Mouse (Mus musculus): Measurements from ENCODE around the gene Gcn1l1. TPM values are rescaled to one million over a fixed set of nuclear protein-coding genes. Genes with fewer than 3 reads are reported as not detected.
A peak's percentile ranks its signal among the peaks of the same experiment; 100 is the strongest.

Gene Gcn1l1
- polyA plus RNA-seq, 1 experiment from 2014 or later: 46.1 TPM

GRCm38 (mm10) chr5:115629672-115630071 lies 64.6 kb downstream of the Gcn1l1 start:
- Histone ChIP-seq H3K27ac (replicated peaks) (no peak overlapping the region), H3K9ac (replicated peaks) (no peak overlapping the region), H3K4me2 (replicated peaks) (no peak overlapping the region), H3K36me3 (no peaks in the 10 kb centered on the region), H3K9me3 (no peaks in the 10 kb centered on the region), H3K4me1 (peaks cover 31% of the 10 kb centered on the region), H3K27me3 (no peaks in the 10 kb centered on the region), H3K4me3 (no peak overlapping the region)
- no peak for ATAC-seq (replicated peaks)
- 97% methylated on average over 4 of the region's 4 CpGs for WGBS

GRCm38 (mm10) chr5:115630291-115630690 lies 65.2 kb downstream of the Gcn1l1 start:
- Histone ChIP-seq H3K27ac (replicated peaks) (no peak overlapping the region), H3K27me3 (no peaks in the 10 kb centered on the region), H3K9ac (replicated peaks) (no peak overlapping the region), H3K4me2 (replicated peaks) (no peak overlapping the region), H3K4me1 (peaks cover 37% of the 10 kb centered on the region), H3K36me3 (no peaks in the 10 kb centered on the region), H3K9me3 (no peaks in the 10 kb centered on the region), H3K4me3 (no peak overlapping the region)
- no peak for ATAC-seq (replicated peaks)
- 50% methylated on average over 5 of the region's 5 CpGs for WGBS

GRCm38 (mm10) chr5:115631505-115632357 lies 66.7 kb downstream of the Gcn1l1 start, which contains the start of gene Rab35:
TSS of gene Rab35 (plus strand) at chr5:115631908.
- ATAC-seq (replicated peaks): peak; percentile 93
- H3K9me3 ChIP-seq: no peaks in the 10 kb centered on the region
- under 1% methylated on average over 64 of the region's 125 CpGs for WGBS

GRCm38 (mm10) chr5:115632358-115632714 lies 67.3 kb downstream of the Gcn1l1 start:
- no peaks in the 10 kb centered on the region for H3K27me3 ChIP-seq
- H3K4me3 ChIP-seq: peak overlapping the region; percentile 88
- 2% methylated on average over 28 of the region's 30 CpGs for WGBS
- H3K9me3 ChIP-seq: no peaks in the 10 kb centered on the region
- H3K27ac ChIP-seq (replicated peaks): peak overlapping the region; percentile 90; the same call in 1 of the 2 replicates
- H3K36me3 ChIP-seq: no peaks in the 10 kb centered on the region
- peak overlapping the region; percentile 75 for H3K4me2 ChIP-seq (replicated peaks)
- H3K4me1 ChIP-seq: peaks cover 44% of the 10 kb centered on the region
- H3K9ac ChIP-seq (replicated peaks): peak overlapping the region; percentile 68
- ATAC-seq (replicated peaks): no peak

More at GRCm38 (mm10) chr5:115631505-115632357, 66.7 kb downstream of the Gcn1l1 start, which contains the start of gene Rab35:
- peak within 1 kb of the TSS; percentile 86 for H3K9ac ChIP-seq (replicated peaks)
- H3K27me3 ChIP-seq: no peaks in the 10 kb centered on the region
- H3K27ac ChIP-seq (replicated peaks): peak within 1 kb of the TSS; percentile 90
- peak within 1 kb of the TSS; percentile 81 for H3K4me2 ChIP-seq (replicated peaks)
- no peaks in the 10 kb centered on the region for H3K36me3 ChIP-seq
- peak within 1 kb of the TSS; percentile 88 for H3K4me3 ChIP-seq
- peaks cover 44% of the 10 kb centered on the region for H3K4me1 ChIP-seq

- peak overlapping the region; percentile 88 for H3K4me3 ChIP-seq
- H3K9ac ChIP-seq (replicated peaks): peak overlapping the region; percentile 68
- H3K9me3 ChIP-seq: no peaks in the 10 kb centered on the region
- H3K27me3 ChIP-seq: no peaks in the 10 kb centered on the region
- WGBS: 61% methylated on average over 4 of the region's 4 CpGs
- peak overlapping the region; percentile 75 for H3K4me2 ChIP-seq (replicated peaks)
- ATAC-seq (replicated peaks): no peak
- H3K36me3 ChIP-seq: no peaks in the 10 kb centered on the region
- peaks cover 44% of the 10 kb centered on the region for H3K4me1 ChIP-seq
- H3K27ac ChIP-seq (replicated peaks): no peak overlapping the region
Measured at GRCm38 (mm10) chr5:115633060-115633459, 68.0 kb downstream of the Gcn1l1 start.

- Histone ChIP-seq H3K4me2 (replicated peaks) (no peak overlapping the region), H3K9me3 (no peaks in the 10 kb centered on the region), H3K4me1 (peaks cover 44% of the 10 kb centered on the region), H3K27ac (replicated peaks) (no peak overlapping the region), H3K36me3 (peaks cover 7% of the 10 kb centered on the region), H3K9ac (replicated peaks) (no peak overlapping the region), H3K27me3 (no peaks in the 10 kb centered on the region), H3K4me3 (no peak overlapping the region)
- 91% methylated on average over 8 of the region's 8 CpGs for WGBS
- no peak for ATAC-seq (replicated peaks)
Measured at GRCm38 (mm10) chr5:115634046-115634445, 69.0 kb downstream of the Gcn1l1 start.

GRCm38 (mm10) chr5:115635536-115635935 lies 70.5 kb downstream of the Gcn1l1 start:
- Histone ChIP-seq H3K4me1 (peaks cover 44% of the 10 kb centered on the region), H3K9ac (replicated peaks) (no peak overlapping the region), H3K4me3 (no peak overlapping the region), H3K4me2 (replicated peaks) (no peak overlapping the region), H3K36me3 (peaks cover 19% of the 10 kb centered on the region), H3K27ac (replicated peaks) (no peak overlapping the region), H3K9me3 (no peaks in the 10 kb centered on the region), H3K27me3 (no peaks in the 10 kb centered on the region)
- no peak for ATAC-seq (replicated peaks)
- WGBS: 69% methylated on average over 6 of the region's 6 CpGs

- no peak overlapping the region for H3K9ac ChIP-seq (replicated peaks)
- H3K27ac ChIP-seq (replicated peaks): no peak overlapping the region
- no peak for ATAC-seq (replicated peaks)
- peaks cover 70% of the 10 kb centered on the region for H3K36me3 ChIP-seq
- H3K9me3 ChIP-seq: no peaks in the 10 kb centered on the region
- no peaks in the 10 kb centered on the region for H3K4me1 ChIP-seq
- no peak overlapping the region for H3K4me3 ChIP-seq
- H3K4me2 ChIP-seq (replicated peaks): no peak overlapping the region
- H3K27me3 ChIP-seq: no peaks in the 10 kb centered on the region
- 87% methylated on average over 9 of the region's 9 CpGs for WGBS
Measured at GRCm38 (mm10) chr5:115644192-115644591, 79.1 kb downstream of the Gcn1l1 start.

GRCm38 (mm10) chr5:115648876-115649275 lies 83.8 kb downstream of the Gcn1l1 start:
- Histone ChIP-seq H3K9me3 (no peaks in the 10 kb centered on the region), H3K4me2 (replicated peaks) (no peak overlapping the region), H3K4me1 (peaks cover 12% of the 10 kb centered on the region), H3K27me3 (no peaks in the 10 kb centered on the region), H3K36me3 (peaks cover 41% of the 10 kb centered on the region), H3K4me3 (no peak overlapping the region), H3K9ac (replicated peaks) (no peak overlapping the region), H3K27ac (replicated peaks) (no peak overlapping the region)
- WGBS: 63% methylated on average over 3 of the region's 3 CpGs
- ATAC-seq (replicated peaks): no peak

GRCm38 (mm10) chr5:115649699-115650098 lies 84.6 kb downstream of the Gcn1l1 start:
- Histone ChIP-seq H3K9ac (replicated peaks) (no peak overlapping the region), H3K4me3 (no peak overlapping the region), H3K4me1 (peaks cover 12% of the 10 kb centered on the region), H3K9me3 (no peaks in the 10 kb centered on the region), H3K27me3 (no peaks in the 10 kb centered on the region), H3K4me2 (replicated peaks) (no peak overlapping the region), H3K36me3 (peaks cover 35% of the 10 kb centered on the region), H3K27ac (replicated peaks) (no peak overlapping the region)
- ATAC-seq (replicated peaks): no peak
- 89% methylated on average over 8 of the region's 8 CpGs for WGBS

- Histone ChIP-seq H3K27me3 (no peaks in the 10 kb centered on the region), H3K9me3 (no peaks in the 10 kb centered on the region), H3K4me1 (peaks cover 12% of the 10 kb centered on the region), H3K4me2 (replicated peaks) (no peak overlapping the region), H3K4me3 (no peak overlapping the region), H3K36me3 (peaks cover 24% of the 10 kb centered on the region), H3K9ac (replicated peaks) (no peak overlapping the region), H3K27ac (replicated peaks) (no peak overlapping the region)
- no peak for ATAC-seq (replicated peaks)
- WGBS: 89% methylated on average over 10 of the region's 10 CpGs
Measured at GRCm38 (mm10) chr5:115650885-115651284, 85.8 kb downstream of the Gcn1l1 start.

- Histone ChIP-seq H3K36me3 (peaks cover 14% of the 10 kb centered on the region), H3K27ac (replicated peaks) (no peak overlapping the region), H3K4me1 (peaks cover 12% of the 10 kb centered on the region), H3K4me2 (replicated peaks) (peak overlapping the region; percentile 69), H3K9ac (replicated peaks) (peak overlapping the region; percentile 46; the same call in 1 of the 2 replicates), H3K9me3 (no peaks in the 10 kb centered on the region), H3K4me3 (no peak overlapping the region), H3K27me3 (no peaks in the 10 kb centered on the region)
- no peak for ATAC-seq (replicated peaks)
- 93% methylated on average over 10 of the region's 10 CpGs for WGBS
Measured at GRCm38 (mm10) chr5:115651821-115652220, 86.8 kb downstream of the Gcn1l1 start.

Data from forebrain, embryonic 15.5 days (tissue).